Mouse (Mus musculus) limb, embryonic 13.5 days (tissue): Measurements from ENCODE around the gene Dnase1l2. TPM values are rescaled to one million over a fixed set of nuclear protein-coding genes. Genes with fewer than 3 reads are reported as not detected.
A peak's percentile ranks its signal among the peaks of the same experiment; 100 is the strongest.

Experiments used
- ATAC-seq: fragments of 200-750 bp; cut with Nextera tagmentation; 2 replicates; pipeline ENCODE4 v1.8.0; 2017; ENCODE audit warnings: low read depth, moderate number of reproducible peaks, moderate TSS enrichment; ENCODE audit not compliant: low FRiP score
- H3K27ac ChIP-seq: fragments of 300-500 bp; sonication (generic); 2 replicates; pipeline ENCODE4 v1.5.1; 2015; ENCODE audit warnings: inconsistent platforms, mild to moderate bottlenecking, moderate library complexity
- H3K27me3 ChIP-seq: fragments of 300-500 bp; sonication (generic); 2 replicates; pipeline ENCODE4 v1.6.1; 2015; ENCODE audit warnings: mild to moderate bottlenecking, inconsistent platforms
- H3K36me3 ChIP-seq: fragments of 300-500 bp; sonication (generic); 2 replicates; pipeline ENCODE4 v1.6.1; 2015; ENCODE audit warnings: inconsistent platforms, mild to moderate bottlenecking, moderate library complexity
- H3K4me1 ChIP-seq: fragments of 300-500 bp; sonication (generic); 2 replicates; pipeline ENCODE4 v1.6.1; 2015; ENCODE audit warnings: inconsistent platforms
- H3K4me2 ChIP-seq: fragments of 300-500 bp; sonication (generic); replicated peaks from 2 replicates; pipeline ENCODE4 v1.6.1; 2015; ENCODE audit warnings: inconsistent platforms, mild to moderate bottlenecking, moderate library complexity
- H3K4me3 ChIP-seq: fragments of 300-500 bp; sonication (generic); 2 replicates; pipeline ENCODE4 v1.5.1; 2015; ENCODE audit warnings: moderate library complexity, mild to moderate bottlenecking, inconsistent platforms
- H3K9ac ChIP-seq: fragments of 300-500 bp; sonication (generic); 2 replicates; pipeline ENCODE4 v1.6.1; 2015; ENCODE audit warnings: mild to moderate bottlenecking, inconsistent platforms
- H3K9me3 ChIP-seq: fragments of 300-500 bp; sonication (generic); 2 replicates; pipeline ENCODE4 v1.6.1; 2016; ENCODE audit warnings: inconsistent platforms
- WGBS: fragments of 180-500 bp; shearing (Covaris S2); methylation state at CpG from one replicate; pipeline ENCODE4 v1.1.7; 2015; 5-methylcytosine and 5-hydroxymethylcytosine counted together
- polyA plus RNA-seq: library from polyadenylated mRNA; unstranded; fragments of >200 nt; fragmentation: Nextera tagmentation; extraction: Ambion mirVana; gene quantifications from 2 replicates; pipeline ENCODE4 v1.2.1, GENCODE M21; 2015

Dnase1l2 gene
- polyA plus RNA-seq, 1 experiment from 2014 or later = 3.9 TPM

GRCm38 (mm10) chr17:24423114-24423513 is 19.8 kb downstream of the Dnase1l2 start:
- Histone ChIP-seq H3K27me3 (no peaks in the 10 kb centered on the region), H3K27ac (no peak overlapping the region), H3K4me1 (peaks cover 8% of the 10 kb centered on the region), H3K4me3 (no peak overlapping the region), H3K4me2 (no peak overlapping the region), H3K9ac (peak overlapping the region; percentile 19; the same call in 1 of the 2 replicates), H3K9me3 (no peaks in the 10 kb centered on the region), H3K36me3 (peaks cover 71% of the 10 kb centered on the region)
- ATAC-seq = no peak
- 89% methylated on average over 4 of the region's 4 CpGs for WGBS

- H3K4me2 ChIP-seq = peak overlapping the region; percentile 99
- peaks cover 60% of the 10 kb centered on the region for H3K36me3 ChIP-seq
- H3K9ac ChIP-seq = peak overlapping the region; percentile 98
- 90% methylated on average over 3 of the region's 3 CpGs for WGBS
- H3K27me3 ChIP-seq = no peaks in the 10 kb centered on the region
- H3K9me3 ChIP-seq = no peaks in the 10 kb centered on the region
- ATAC-seq = no peak
- H3K4me3 ChIP-seq = peak overlapping the region; percentile 84
- peaks cover 37% of the 10 kb centered on the region for H3K4me1 ChIP-seq
- no peak overlapping the region for H3K27ac ChIP-seq
These were observed 26.8 kb downstream of the Dnase1l2 start for GRCm38 (mm10) chr17:24416051-24416652.

GRCm38 (mm10) chr17:24415011-24415410 is 27.9 kb downstream of the Dnase1l2 start:
- Histone ChIP-seq H3K27ac (peak overlapping the region; percentile 94; the same call in 1 of the 2 replicates), H3K4me2 (peak overlapping the region; percentile 99), H3K9ac (peak overlapping the region; percentile 98), H3K9me3 (no peaks in the 10 kb centered on the region), H3K36me3 (peaks cover 60% of the 10 kb centered on the region), H3K4me1 (peaks cover 37% of the 10 kb centered on the region), H3K27me3 (no peaks in the 10 kb centered on the region), H3K4me3 (peak overlapping the region; percentile 84)
- no peak for ATAC-seq
- under 1% methylated on average over 21 of the region's 21 CpGs for WGBS

- peak within 1 kb of the TSS; percentile 99 for H3K4me2 ChIP-seq
- no peaks in the 10 kb centered on the region for H3K9me3 ChIP-seq
- ATAC-seq = peak; percentile 94
- no peaks in the 10 kb centered on the region for H3K27me3 ChIP-seq
- peaks cover 60% of the 10 kb centered on the region for H3K36me3 ChIP-seq
- peaks cover 37% of the 10 kb centered on the region for H3K4me1 ChIP-seq
- under 1% methylated on average over 64 of the region's 64 CpGs for WGBS
- peak within 1 kb of the TSS; percentile 94 for H3K27ac ChIP-seq
- H3K4me3 ChIP-seq = peak within 1 kb of the TSS; percentile 84
- peak within 1 kb of the TSS; percentile 98 for H3K9ac ChIP-seq
These were observed 28.5 kb downstream of the Dnase1l2 start, which contains the start of gene Rnps1 for GRCm38 (mm10) chr17:24414230-24414976. Gene Rnps1, plus strand, starts transcription at chr17:24414565.

GRCm38 (mm10) chr17:24413557-24414211 is 29.2 kb downstream of the Dnase1l2 start:
- Histone ChIP-seq H3K4me1 (peaks cover 37% of the 10 kb centered on the region), H3K9me3 (no peaks in the 10 kb centered on the region), H3K36me3 (peaks cover 60% of the 10 kb centered on the region), H3K27ac (peak overlapping the region; percentile 80), H3K9ac (peak overlapping the region; percentile 73), H3K4me2 (peak overlapping the region; percentile 78), H3K27me3 (no peaks in the 10 kb centered on the region), H3K4me3 (peak overlapping the region; percentile 84)
- WGBS = 33% methylated on average over 22 of the region's 22 CpGs
- ATAC-seq = peak; percentile 48; the same call in 1 of the 2 replicates

GRCm38 (mm10) chr17:24407116-24407803 is 35.6 kb downstream of the Dnase1l2 start:
- no peak overlapping the region for H3K4me2 ChIP-seq
- 84% methylated on average over 12 of the region's 12 CpGs for WGBS
- no peak overlapping the region for H3K9ac ChIP-seq
- no peak overlapping the region for H3K27ac ChIP-seq
- H3K4me1 ChIP-seq = no peaks in the 10 kb centered on the region
- H3K4me3 ChIP-seq = no peak overlapping the region
- H3K27me3 ChIP-seq = no peaks in the 10 kb centered on the region
- peaks cover 57% of the 10 kb centered on the region for H3K36me3 ChIP-seq
- H3K9me3 ChIP-seq = no peaks in the 10 kb centered on the region
- no peak for ATAC-seq

GRCm38 (mm10) chr17:24402371-24402770 is 40.5 kb downstream of the Dnase1l2 start:
- Histone ChIP-seq H3K9me3 (no peaks in the 10 kb centered on the region), H3K9ac (no peak overlapping the region), H3K27ac (no peak overlapping the region), H3K36me3 (peaks cover 15% of the 10 kb centered on the region; the same call in 1 of the 2 replicates), H3K27me3 (no peaks in the 10 kb centered on the region), H3K4me3 (no peak overlapping the region), H3K4me2 (no peak overlapping the region), H3K4me1 (no peaks in the 10 kb centered on the region)
- WGBS = 63% methylated on average over 3 of the region's 3 CpGs
- no peak for ATAC-seq

GRCm38 (mm10) chr17:24394456-24394855 is 48.4 kb downstream of the Dnase1l2 start:
- no peak overlapping the region for H3K27ac ChIP-seq
- H3K36me3 ChIP-seq = no peaks in the 10 kb centered on the region
- H3K4me2 ChIP-seq = no peak overlapping the region
- ATAC-seq = no peak
- no peak overlapping the region for H3K9ac ChIP-seq
- 83% methylated on average over 7 of the region's 7 CpGs for WGBS
- H3K27me3 ChIP-seq = no peaks in the 10 kb centered on the region
- no peaks in the 10 kb centered on the region for H3K4me1 ChIP-seq
- no peaks in the 10 kb centered on the region for H3K9me3 ChIP-seq
- H3K4me3 ChIP-seq = no peak overlapping the region

- WGBS = 13% methylated on average over 4 of the region's 4 CpGs
- no peaks in the 10 kb centered on the region for H3K4me1 ChIP-seq
- no peak overlapping the region for H3K9ac ChIP-seq
- H3K4me3 ChIP-seq = no peak overlapping the region
- H3K9me3 ChIP-seq = no peaks in the 10 kb centered on the region
- no peak overlapping the region for H3K4me2 ChIP-seq
- H3K36me3 ChIP-seq = no peaks in the 10 kb centered on the region
- no peak for ATAC-seq
- no peak overlapping the region for H3K27ac ChIP-seq
- no peaks in the 10 kb centered on the region for H3K27me3 ChIP-seq
These were observed 49.4 kb downstream of the Dnase1l2 start for GRCm38 (mm10) chr17:24393527-24393926.

- H3K4me3 ChIP-seq = no peak overlapping the region
- no peaks in the 10 kb centered on the region for H3K27me3 ChIP-seq
- no peak overlapping the region for H3K27ac ChIP-seq
- H3K9ac ChIP-seq = no peak overlapping the region
- no peaks in the 10 kb centered on the region for H3K4me1 ChIP-seq
- no peaks in the 10 kb centered on the region for H3K9me3 ChIP-seq
- no peak for ATAC-seq
- no peak overlapping the region for H3K4me2 ChIP-seq
- no peaks in the 10 kb centered on the region for H3K36me3 ChIP-seq
- WGBS = 66% methylated on average over 8 of the region's 8 CpGs
These were observed 51.8 kb downstream of the Dnase1l2 start for GRCm38 (mm10) chr17:24391149-24391548.
